Mouse (Mus musculus): ENCODE measurements around the gene St3gal4. TPM values are rescaled to one million over a fixed set of nuclear protein-coding genes. Genes with fewer than 3 reads are reported as not detected.

Gene St3gal4
- polyA plus RNA-seq, 1 experiment from 2014 or later = 11.8 TPM

- ATAC-seq (ENCODE audit: low FRiP score, low read depth) = no peak
- Histone ChIP-seq H3K4me3 (no peak overlapping the region), H3K9me3 (no peaks in the 10 kb centered on the region), H3K27me3 (replicated peaks) (no peaks in the 10 kb centered on the region), H3K9ac (no peak overlapping the region), H3K4me2 (replicated peaks) (no peak overlapping the region), H3K27ac (no peak overlapping the region), H3K4me1 (no peaks in the 10 kb centered on the region), H3K36me3 (peaks cover 30% of the 10 kb centered on the region)
- WGBS = 94% methylated on average over 8 of the region's 8 CpGs
Observed at GRCm38 (mm10) chr9:35124678-35124955, 5.5 kb upstream of the St3gal4 start.

GRCm38 (mm10) chr9:35123804-35124677 lies 5.0 kb upstream of the St3gal4 start:
- Histone ChIP-seq H3K9me3 (no peaks in the 10 kb centered on the region), H3K36me3 (peaks cover 27% of the 10 kb centered on the region), H3K27ac (no peak overlapping the region), H3K4me2 (replicated peaks) (no peak overlapping the region), H3K27me3 (replicated peaks) (no peaks in the 10 kb centered on the region), H3K4me1 (no peaks in the 10 kb centered on the region), H3K4me3 (no peak overlapping the region), H3K9ac (no peak overlapping the region)
- 92% methylated on average over 11 of the region's 11 CpGs for WGBS
- no peak for ATAC-seq (ENCODE audit: low FRiP score, low read depth)

- no peak for ATAC-seq (ENCODE audit: low FRiP score, low read depth)
- H3K4me2 ChIP-seq (replicated peaks) = no peak overlapping the region
- H3K27me3 ChIP-seq (replicated peaks) = no peaks in the 10 kb centered on the region
- peaks cover 23% of the 10 kb centered on the region for H3K36me3 ChIP-seq
- no peaks in the 10 kb centered on the region for H3K4me1 ChIP-seq
- H3K27ac ChIP-seq = no peak overlapping the region
- H3K9ac ChIP-seq = no peak overlapping the region
- WGBS = 73% methylated on average over 2 of the region's 2 CpGs
- H3K4me3 ChIP-seq = no peak overlapping the region
- H3K9me3 ChIP-seq = no peaks in the 10 kb centered on the region
Observed at GRCm38 (mm10) chr9:35123456-35123803, 4.4 kb upstream of the St3gal4 start.

- Histone ChIP-seq H3K4me1 (peaks cover 3% of the 10 kb centered on the region), H3K27ac (no peak overlapping the region), H3K36me3 (peaks cover 23% of the 10 kb centered on the region), H3K4me3 (no peak overlapping the region), H3K4me2 (replicated peaks) (no peak overlapping the region), H3K9me3 (no peaks in the 10 kb centered on the region), H3K27me3 (replicated peaks) (no peaks in the 10 kb centered on the region), H3K9ac (no peak overlapping the region)
- 86% methylated on average over 5 of the region's 5 CpGs for WGBS
- no peak for ATAC-seq (ENCODE audit: low FRiP score, low read depth)
Observed at GRCm38 (mm10) chr9:35122551-35123266, 3.6 kb upstream of the St3gal4 start.

- H3K9ac ChIP-seq = no peak overlapping the region
- no peak for ATAC-seq (ENCODE audit: low FRiP score, low read depth)
- H3K36me3 ChIP-seq = 0 out of 2 replicates have a peak, but pooled peaks cover 2% of the 10 kb centered on the region
- H3K4me3 ChIP-seq = no peak overlapping the region
- WGBS = 90% methylated on average over 2 of the region's 2 CpGs
- H3K4me2 ChIP-seq (replicated peaks) = no peak overlapping the region
- H3K27ac ChIP-seq = no peak overlapping the region
- no peaks in the 10 kb centered on the region for H3K27me3 ChIP-seq (replicated peaks)
- H3K9me3 ChIP-seq = no peaks in the 10 kb centered on the region
- H3K4me1 ChIP-seq = peaks cover 19% of the 10 kb centered on the region
Observed at GRCm38 (mm10) chr9:35118563-35118962, 505 bp downstream of the St3gal4 start.

- Histone ChIP-seq H3K4me3 (peak overlapping the region; percentile 77), H3K4me1 (peaks cover 19% of the 10 kb centered on the region), H3K9me3 (no peaks in the 10 kb centered on the region), H3K27me3 (replicated peaks) (no peaks in the 10 kb centered on the region), H3K27ac (no peak overlapping the region), H3K4me2 (replicated peaks) (peak overlapping the region; percentile 88), H3K36me3 (no peaks in the 10 kb centered on the region), H3K9ac (peak overlapping the region; percentile 79)
- ATAC-seq (ENCODE audit: low FRiP score, low read depth) = no peak
- WGBS = 33% methylated on average over 15 of the region's 15 CpGs
Observed at GRCm38 (mm10) chr9:35117384-35118295, 1.4 kb downstream of the St3gal4 start.

- H3K27me3 ChIP-seq (replicated peaks) = no peaks in the 10 kb centered on the region
- H3K36me3 ChIP-seq = no peaks in the 10 kb centered on the region
- peak; percentile 89 for ATAC-seq (ENCODE audit: low FRiP score, low read depth)
- H3K4me3 ChIP-seq = peak overlapping the region; percentile 77
- under 1% methylated on average over 76 of the region's 84 CpGs for WGBS
- H3K4me1 ChIP-seq = peaks cover 27% of the 10 kb centered on the region
- peak overlapping the region; percentile 79 for H3K9ac ChIP-seq
- H3K4me2 ChIP-seq (replicated peaks) = peak overlapping the region; percentile 88
- no peak overlapping the region for H3K27ac ChIP-seq
- H3K9me3 ChIP-seq = no peaks in the 10 kb centered on the region
Observed at GRCm38 (mm10) chr9:35116391-35117381, 2.4 kb downstream of the St3gal4 start.

- H3K27ac ChIP-seq = no peak overlapping the region
- H3K9ac ChIP-seq = no peak overlapping the region
- no peaks in the 10 kb centered on the region for H3K36me3 ChIP-seq
- H3K4me2 ChIP-seq (replicated peaks) = peak overlapping the region; percentile 88
- H3K27me3 ChIP-seq (replicated peaks) = no peaks in the 10 kb centered on the region
- no peak for ATAC-seq (ENCODE audit: low FRiP score, low read depth)
- peaks cover 30% of the 10 kb centered on the region for H3K4me1 ChIP-seq
- peak overlapping the region; percentile 77; the same call in 1 of the 2 replicates for H3K4me3 ChIP-seq
- 45% methylated on average over 4 of the region's 4 CpGs for WGBS
- H3K9me3 ChIP-seq = no peaks in the 10 kb centered on the region
Observed at GRCm38 (mm10) chr9:35115804-35116203, 3.3 kb downstream of the St3gal4 start.

- H3K36me3 ChIP-seq = no peaks in the 10 kb centered on the region
- H3K4me1 ChIP-seq = peaks cover 30% of the 10 kb centered on the region
- H3K4me2 ChIP-seq (replicated peaks) = peak overlapping the region; percentile 88
- WGBS = 61% methylated on average over 3 of the region's 4 CpGs
- H3K27ac ChIP-seq = no peak overlapping the region
- no peaks in the 10 kb centered on the region for H3K9me3 ChIP-seq
- ATAC-seq (ENCODE audit: low FRiP score, low read depth) = no peak
- H3K4me3 ChIP-seq = no peak overlapping the region
- no peak overlapping the region for H3K9ac ChIP-seq
- no peaks in the 10 kb centered on the region for H3K27me3 ChIP-seq (replicated peaks)
Observed at GRCm38 (mm10) chr9:35115299-35115698, 3.8 kb downstream of the St3gal4 start.

- no peak overlapping the region for H3K4me3 ChIP-seq
- no peaks in the 10 kb centered on the region for H3K27me3 ChIP-seq (replicated peaks)
- WGBS = 92% methylated on average over 3 of the region's 3 CpGs
- no peak overlapping the region for H3K27ac ChIP-seq
- peaks cover 30% of the 10 kb centered on the region for H3K4me1 ChIP-seq
- H3K4me2 ChIP-seq (replicated peaks) = no peak overlapping the region
- H3K9me3 ChIP-seq = no peaks in the 10 kb centered on the region
- no peaks in the 10 kb centered on the region for H3K36me3 ChIP-seq
- ATAC-seq (ENCODE audit: low FRiP score, low read depth) = no peak
- H3K9ac ChIP-seq = no peak overlapping the region
Observed at GRCm38 (mm10) chr9:35114234-35114633, 4.8 kb downstream of the St3gal4 start.

- H3K27me3 ChIP-seq (replicated peaks) = no peaks in the 10 kb centered on the region
- H3K27ac ChIP-seq = no peak overlapping the region
- no peak overlapping the region for H3K4me3 ChIP-seq
- 0 out of 2 replicates have a peak overlapping the region, but pooled peaks have one; percentile 10 for H3K9ac ChIP-seq
- H3K9me3 ChIP-seq = no peaks in the 10 kb centered on the region
- 17% methylated on average over 19 of the region's 19 CpGs for WGBS
- H3K4me2 ChIP-seq (replicated peaks) = peak overlapping the region; percentile 41
- peaks cover 21% of the 10 kb centered on the region for H3K4me1 ChIP-seq
- no peak for ATAC-seq (ENCODE audit: low FRiP score, low read depth)
- H3K36me3 ChIP-seq = no peaks in the 10 kb centered on the region
Observed at GRCm38 (mm10) chr9:35111941-35112595, 7.0 kb downstream of the St3gal4 start.
